Mouse (Mus musculus) embryonic stem cell, embryonic (primary cell): ENCODE results near the gene Fyb.

Experiments used
- CTCF ChIA-PET, 4 experiments: fragments of 300-600 bp in 2 of 4; fragments of 350-600 bp in 2 of 4; sonication (Branson Sonifier 250); formaldehyde crosslinking; loops; one replicate each; lab custom pipeline; 2022; ENCODE audit warnings: inconsistent platforms in 2 of 4; lab: Charles Lee
- POLR2A ChIA-PET, 4 experiments: fragments of 300-600 bp in 2 of 4; fragments of 350-600 bp in 2 of 4; sonication (Branson Sonifier 250); formaldehyde crosslinking; loops; one replicate each; lab custom pipeline; 2022; ENCODE audit warnings: antibody characterized with exemption in 4 of 4, inconsistent platforms in 1 of 4; lab: Charles Lee

Fyb gene

DNA sequence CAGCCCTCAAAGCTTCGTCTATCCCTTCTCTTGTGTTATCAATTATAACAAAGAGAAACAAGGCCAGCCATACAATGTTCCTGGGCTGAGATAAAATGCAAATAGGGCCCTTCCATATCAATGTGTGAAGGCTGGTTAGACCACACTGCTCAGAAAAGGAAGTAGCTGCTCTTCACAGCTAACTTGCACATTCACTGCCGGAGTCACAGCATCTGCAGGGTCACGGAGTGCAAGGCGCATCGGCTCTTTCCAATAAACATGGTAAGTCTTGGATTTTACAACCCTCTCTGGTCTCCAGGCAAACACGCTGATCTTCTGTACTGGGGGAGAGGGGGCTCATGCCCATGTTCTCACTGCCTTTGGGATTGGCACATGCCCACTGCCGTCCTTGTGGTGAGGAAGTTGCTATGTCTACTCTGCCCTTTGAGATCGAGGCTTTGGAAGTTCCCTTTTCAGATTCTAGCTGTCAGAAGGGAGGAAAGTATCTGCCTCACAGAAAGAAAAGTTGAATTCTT is at the start of gene Fyb:
Gene Fyb, plus strand, starts transcription at position 201 of the 515 bp plus-strand sequence.
- ChIA-PET CTCF (interaction anchor here in 1 of 4 experiments (0.6 kb wide), 1 partner anchor 26 kb away, joined by 3 read pairs; no protein-coding TSS in a partner anchor), POLR2A (no interaction called here)

DNA sequence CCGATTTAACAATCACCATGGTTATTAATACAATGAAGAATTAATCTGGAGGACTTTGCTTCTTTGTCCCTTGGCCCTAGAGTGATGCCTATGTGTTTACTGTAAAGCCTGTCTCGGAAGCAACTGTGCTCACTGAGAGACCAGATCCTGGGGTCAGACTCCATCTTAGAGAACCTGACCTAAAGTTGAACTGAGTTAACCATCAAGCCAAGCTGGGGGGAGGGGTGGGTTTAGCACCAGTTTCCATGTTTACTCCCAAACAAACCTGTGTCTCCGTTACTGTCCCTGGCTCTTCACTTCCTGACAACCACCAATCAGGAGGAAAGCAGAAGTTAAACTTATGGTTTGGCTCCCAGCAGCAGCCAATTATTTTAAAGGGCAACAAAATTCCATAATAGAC is 39.1 kb upstream of the Fyb start:
- ChIA-PET CTCF (interaction anchor here in 2 of 4 experiments (0.6 to 1.4 kb wide), 3 partner anchors 20 to 246 kb away, joined by 3 read pairs; no protein-coding TSS in a partner anchor), POLR2A (no interaction called here)

GRCm38 (mm10) chr15:6492386-6492785 is 30.3 kb upstream of the Fyb start:
- POLR2A ChIA-PET: no interaction called here
- CTCF ChIA-PET: no interaction called here

GRCm38 (mm10) chr15:6498396-6499070 is 24.1 kb upstream of the Fyb start:
- CTCF ChIA-PET: no interaction called here
- POLR2A ChIA-PET: no interaction called here

DNA sequence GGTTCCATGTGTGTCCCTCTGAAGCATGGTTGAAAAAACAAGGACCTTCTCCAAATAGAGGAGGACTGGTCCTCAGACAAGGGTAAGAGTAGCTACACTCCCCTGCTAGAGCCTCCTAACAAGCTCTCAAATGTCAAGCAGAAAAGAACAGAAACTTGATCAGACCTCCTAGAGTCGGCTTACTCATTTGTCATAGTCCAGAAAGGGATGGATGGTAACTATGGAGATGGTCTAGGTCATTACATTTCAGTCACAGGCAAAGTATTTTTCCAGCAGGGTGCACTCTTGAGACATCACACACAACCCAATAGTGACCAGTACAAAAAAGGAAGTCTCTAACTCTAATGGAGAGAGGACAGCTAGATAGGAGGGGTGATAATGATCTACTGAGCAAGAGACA is 21.9 kb upstream of the Fyb start:
- ChIA-PET CTCF (no interaction called here), POLR2A (no interaction called here)

- ChIA-PET CTCF (no interaction called here), POLR2A (no interaction called here)
Measured at GRCm38 (mm10) chr15:6517525-6517924, 5.1 kb upstream of the Fyb start.

- ChIA-PET CTCF (no interaction called here), POLR2A (no interaction called here)
Measured at GRCm38 (mm10) chr15:6519417-6520255, 3.0 kb upstream of the Fyb start.

GRCm38 (mm10) chr15:6520505-6521155 is 2.0 kb upstream of the Fyb start:
- CTCF ChIA-PET: no interaction called here
- POLR2A ChIA-PET: no interaction called here

DNA sequence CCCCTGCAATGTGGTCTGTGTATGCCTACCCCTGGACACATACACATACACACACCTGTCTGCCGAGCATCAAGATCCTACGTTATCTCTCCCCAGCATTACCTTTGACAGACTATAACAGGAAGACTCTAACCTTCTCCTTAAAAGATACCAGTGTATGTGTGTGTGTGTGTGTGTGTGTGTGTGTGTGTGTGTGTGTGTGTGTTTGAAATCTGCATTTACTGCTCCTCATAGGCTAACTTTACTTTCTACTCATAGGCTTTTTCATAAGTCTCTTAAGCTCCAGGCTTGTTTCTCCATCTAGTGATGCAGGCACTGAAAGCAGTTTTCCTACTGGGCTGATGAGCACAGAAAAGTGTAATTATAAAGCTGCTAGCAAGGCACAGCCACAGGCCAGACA is 2.1 kb downstream of the Fyb start:
- POLR2A ChIA-PET: no interaction called here
- CTCF ChIA-PET: interaction anchor here in 2 of 4 experiments (0.5 to 0.7 kb wide), 2 partner anchors 64 to 76 kb away, joined by 3 to 4 read pairs; no protein-coding TSS in a partner anchor

DNA sequence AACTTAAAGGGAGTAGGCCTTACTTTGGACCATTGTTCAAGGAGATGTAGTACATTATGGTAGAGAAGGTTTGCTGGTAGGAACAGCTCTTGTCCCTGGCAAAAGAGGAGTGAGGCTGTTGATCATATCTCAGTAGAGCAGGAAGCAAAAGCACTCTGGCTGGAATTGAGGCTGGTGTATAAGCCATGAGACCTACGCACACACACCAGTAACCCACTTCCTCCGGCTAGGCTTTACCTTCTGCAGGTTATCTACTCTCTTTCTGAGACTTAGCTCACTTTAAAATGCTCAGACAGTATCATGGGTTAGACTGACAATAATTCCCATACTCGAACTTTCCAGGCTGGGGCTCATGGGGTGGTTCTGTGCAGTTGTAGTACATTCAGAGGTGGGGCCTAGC is 2.7 kb downstream of the Fyb start:
- CTCF ChIA-PET: interaction anchor here in 2 of 4 experiments (0.5 to 0.7 kb wide), 2 partner anchors 64 to 76 kb away, joined by 3 to 4 read pairs; no protein-coding TSS in a partner anchor

GRCm38 (mm10) chr15:6533858-6534343 is 11.2 kb downstream of the Fyb start:
- ChIA-PET CTCF (no interaction called here), POLR2A (no interaction called here)

More for the DNA sequence above, 2.7 kb downstream of the Fyb start:
- POLR2A ChIA-PET: no interaction called here

GRCm38 (mm10) chr15:6534592-6534991 is 11.9 kb downstream of the Fyb start:
- POLR2A ChIA-PET: no interaction called here
- CTCF ChIA-PET: no interaction called here

- POLR2A ChIA-PET: interaction anchor here in 1 of 4 experiments (0.7 kb wide), 1 partner anchor 168 kb away, joined by 4 read pairs; no protein-coding TSS in a partner anchor
- CTCF ChIA-PET: no interaction called here
Measured at GRCm38 (mm10) chr15:6539639-6540338, 17.1 kb downstream of the Fyb start.

DNA sequence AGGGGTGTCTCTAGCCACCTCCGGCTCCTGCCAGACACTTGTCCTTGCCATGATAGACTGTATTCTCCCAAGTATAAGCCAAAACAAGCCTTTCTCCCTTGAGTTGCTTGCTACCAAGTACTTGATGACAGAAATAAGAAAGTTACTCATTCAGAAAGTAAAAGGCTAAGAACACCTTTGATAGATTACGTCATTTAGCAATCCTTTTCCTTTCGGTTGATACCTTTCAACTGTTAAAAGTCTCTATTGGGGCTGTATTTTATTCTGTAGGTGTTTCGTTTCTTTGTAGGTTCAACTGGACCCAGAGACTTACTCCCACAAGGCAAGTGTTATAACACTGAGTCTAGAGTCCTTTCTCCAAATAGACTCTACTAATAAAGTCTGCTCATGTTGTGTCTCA is 26.3 kb downstream of the Fyb start:
- CTCF ChIA-PET: interaction anchor here in 1 of 4 experiments (0.6 kb wide), 1 partner anchor 26 kb away, joined by 3 read pairs; the partner anchor contains the start of gene Fyb
- POLR2A ChIA-PET: interaction anchor here in 1 of 4 experiments (0.6 kb wide), 1 partner anchor 100 kb away, joined by 4 read pairs; no protein-coding TSS in a partner anchor

- ChIA-PET POLR2A (interaction anchor here in 1 of 4 experiments (1.0 kb wide), 1 partner anchor 19 kb away, joined by 3 read pairs; no protein-coding TSS in a partner anchor), CTCF (no interaction called here)
Measured at GRCm38 (mm10) chr15:6551875-6552274, 29.2 kb downstream of the Fyb start.

- POLR2A ChIA-PET: interaction anchor here in 3 of 4 experiments (0.5 to 1.5 kb wide), 5 partner anchors 8 to 995 kb away, joined by 3 to 4 read pairs (median 3); no protein-coding TSS in a partner anchor
- CTCF ChIA-PET: interaction anchor here in 2 of 4 experiments (0.6 to 1.1 kb wide), 2 partner anchors 16 to 1811 kb away, joined by 3 read pairs; no protein-coding TSS in a partner anchor
Measured at GRCm38 (mm10) chr15:6554742-6555141, 32.1 kb downstream of the Fyb start.

DNA sequence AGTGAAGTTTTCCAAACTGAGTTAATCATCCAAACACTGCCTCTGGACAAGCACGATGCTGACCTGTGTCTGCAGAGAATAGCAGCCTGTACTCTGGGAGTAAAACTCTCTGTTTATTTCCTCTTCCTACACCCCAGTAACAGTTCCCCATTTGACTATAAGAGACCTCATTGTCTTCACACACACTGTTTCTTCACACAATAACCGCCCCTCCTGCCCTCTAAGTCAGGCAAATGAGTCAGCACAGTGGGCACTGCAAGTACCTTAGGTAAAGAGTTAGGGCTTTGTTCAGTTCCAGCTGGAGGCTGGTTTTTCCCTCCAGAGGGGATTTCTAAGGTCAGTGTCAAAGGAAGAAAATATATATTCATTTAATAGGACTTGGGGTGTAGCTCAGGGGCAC is 32.9 kb downstream of the Fyb start:
- POLR2A ChIA-PET: interaction anchor here in 2 of 4 experiments (0.5 to 1.5 kb wide), 3 partner anchors 9 to 236 kb away, joined by 3 to 4 read pairs (median 4); no protein-coding TSS in a partner anchor
- CTCF ChIA-PET: interaction anchor here in 2 of 4 experiments (0.7 to 1.1 kb wide), 2 partner anchors 15 to 54 kb away, joined by 3 to 4 read pairs; no protein-coding TSS in a partner anchor

- ChIA-PET CTCF (interaction anchor here in 1 of 4 experiments (3.9 kb wide), 1 partner anchor 14 kb away, joined by 11 read pairs; no protein-coding TSS in a partner anchor), POLR2A (interaction anchor here in 1 of 4 experiments (1.5 kb wide), 1 partner anchor 10 kb away, joined by 4 read pairs; no protein-coding TSS in a partner anchor)
Measured at GRCm38 (mm10) chr15:6556272-6556671, 33.6 kb downstream of the Fyb start.
